Mouse (Mus musculus): ENCODE measurements around the gene Smarca4.
"Not testable (repeated sequence)": the region's sequence is repeated elsewhere in the genome, so short reads cannot be mapped to it uniquely, and the experiment has no call there.

The Smarca4 gene

GRCm38 (mm10) chr9:21635639-21636038 lies 19.7 kb downstream of the Smarca4 start:
- in situ Hi-C loops (cut with MboI; ENCODE audit: unreplicated experiment in 2 of 2) = loop anchor here in 1 of 2 experiments (5.0 kb wide), 2 partner anchors 33 to 52 kb away; no protein-coding TSS in a partner anchor

GRCm38 (mm10) chr9:21639031-21639430 lies 23.1 kb downstream of the Smarca4 start:
- in situ Hi-C loops (cut with MboI; ENCODE audit: unreplicated experiment in 2 of 2) = loop anchor here in 1 of 2 experiments (5.0 kb wide), 2 partner anchors 37 to 48 kb away; no protein-coding TSS in a partner anchor

GRCm38 (mm10) chr9:21646366-21646765 lies 30.4 kb downstream of the Smarca4 start:
- in situ Hi-C loops (cut with MboI; ENCODE audit: unreplicated experiment in 2 of 2) = loop anchor here in 1 of 2 experiments (5.0 kb wide), 1 partner anchor 36 kb away; no protein-coding TSS in a partner anchor

GRCm38 (mm10) chr9:21647721-21648120 lies 31.8 kb downstream of the Smarca4 start:
- in situ Hi-C loops (cut with MboI; ENCODE audit: unreplicated experiment in 2 of 2) = loop anchor here in 1 of 2 experiments (5.0 kb wide), 1 partner anchor 35 kb away; no protein-coding TSS in a partner anchor

GRCm38 (mm10) chr9:21652263-21652662 lies 36.3 kb downstream of the Smarca4 start:
- in situ Hi-C loops (cut with MboI; ENCODE audit: unreplicated experiment in 2 of 2) = loop anchor here in 1 of 2 experiments (5.0 kb wide), 1 partner anchor 50 kb away; no protein-coding TSS in a partner anchor

GRCm38 (mm10) chr9:21653253-21653652 lies 37.3 kb downstream of the Smarca4 start:
- in situ Hi-C loops (cut with MboI; ENCODE audit: unreplicated experiment in 2 of 2) = loop anchor here in 1 of 2 experiments (5.0 kb wide), 1 partner anchor 51 kb away; no protein-coding TSS in a partner anchor

- in situ Hi-C loops (cut with MboI; ENCODE audit: unreplicated experiment in 2 of 2) = loop anchor here in 1 of 2 experiments (10.0 kb wide), 1 partner anchor 57 kb away; no protein-coding TSS in a partner anchor
Observed at GRCm38 (mm10) chr9:21662034-21662433, 46.1 kb downstream of the Smarca4 start.

- in situ Hi-C loops (cut with MboI; ENCODE audit: unreplicated experiment in 2 of 2) = loop anchor here in 1 of 2 experiments (10.0 kb wide), 1 partner anchor 64 kb away; no protein-coding TSS in a partner anchor
Observed at GRCm38 (mm10) chr9:21668946-21669345, 53.0 kb downstream of the Smarca4 start.

GRCm38 (mm10) chr9:21670354-21670753 lies 54.4 kb downstream of the Smarca4 start:
- in situ Hi-C loops (cut with MboI; ENCODE audit: unreplicated experiment in 2 of 2) = no loop called here

GRCm38 (mm10) chr9:21671753-21672152 lies 55.8 kb downstream of the Smarca4 start:
- in situ Hi-C loops (cut with MboI; ENCODE audit: unreplicated experiment in 2 of 2) = no loop called here

GRCm38 (mm10) chr9:21677706-21678105 lies 61.7 kb downstream of the Smarca4 start:
- in situ Hi-C loops (cut with MboI; ENCODE audit: unreplicated experiment in 2 of 2) = no loop called here

- in situ Hi-C loops (cut with MboI; ENCODE audit: unreplicated experiment in 2 of 2) = loop anchor here in 1 of 2 experiments (5.0 kb wide), 1 partner anchor 33 kb away; no protein-coding TSS in a partner anchor
Observed at GRCm38 (mm10) chr9:21680448-21680847, 64.5 kb downstream of the Smarca4 start.

GRCm38 (mm10) chr9:21682827-21683226 lies 66.9 kb downstream of the Smarca4 start:
- in situ Hi-C loops (cut with MboI; ENCODE audit: unreplicated experiment in 2 of 2) = loop anchor here in 1 of 2 experiments (5.0 kb wide), 1 partner anchor 36 kb away; no protein-coding TSS in a partner anchor

GRCm38 (mm10) chr9:21683897-21684296 lies 67.9 kb downstream of the Smarca4 start:
- in situ Hi-C loops (cut with MboI; ENCODE audit: unreplicated experiment in 2 of 2) = loop anchor here in 1 of 2 experiments (5.0 kb wide), 1 partner anchor 37 kb away; no protein-coding TSS in a partner anchor

GRCm38 (mm10) chr9:21688554-21688953 lies 72.6 kb downstream of the Smarca4 start:
- in situ Hi-C loops (cut with MboI; ENCODE audit: unreplicated experiment in 2 of 2) = loop anchor here in 1 of 2 experiments (5.0 kb wide), 2 partner anchors 51 to 114 kb away; no protein-coding TSS in a partner anchor

GRCm38 (mm10) chr9:21690031-21690430 lies 74.1 kb downstream of the Smarca4 start:
- in situ Hi-C loops (cut with MboI; ENCODE audit: unreplicated experiment in 2 of 2) = no loop called here

- in situ Hi-C loops (cut with MboI; ENCODE audit: unreplicated experiment in 2 of 2) = no loop called here
Observed at GRCm38 (mm10) chr9:21691862-21692261, 75.9 kb downstream of the Smarca4 start.

- in situ Hi-C loops (cut with MboI; ENCODE audit: unreplicated experiment in 2 of 2) = no loop called here
Observed at GRCm38 (mm10) chr9:21692491-21692890, 76.5 kb downstream of the Smarca4 start.

- in situ Hi-C loops (cut with MboI; ENCODE audit: unreplicated experiment in 2 of 2) = no loop called here
Observed at GRCm38 (mm10) chr9:21694071-21694470, 78.1 kb downstream of the Smarca4 start.

- in situ Hi-C loops (cut with MboI; ENCODE audit: unreplicated experiment in 2 of 2) = no loop called here
Observed at GRCm38 (mm10) chr9:21695229-21695792, 79.3 kb downstream of the Smarca4 start.

GRCm38 (mm10) chr9:21697121-21697520 lies 81.2 kb downstream of the Smarca4 start:
- in situ Hi-C loops (cut with MboI; ENCODE audit: unreplicated experiment in 2 of 2) = no loop called here

GRCm38 (mm10) chr9:21699280-21699679 lies 83.3 kb downstream of the Smarca4 start:
- in situ Hi-C loops (cut with MboI; ENCODE audit: unreplicated experiment in 2 of 2) = not testable (repeated sequence)

All from v-Abl transformed pro-B cells (cell line).